In genomic region chr1:82287776-82288325, GRCm38 (mm10) we compare ENCODE assay signal across 9 mouse cellular contexts. TPM values are rescaled to one million over a fixed set of nuclear protein-coding genes. Genes with fewer than 3 reads are reported as not detected.
A peak's percentile ranks its signal among the peaks of the same experiment; 100 is the strongest.
DNase-seq lines count a peak whose midpoint lies in the region; ATAC-seq and TF ChIP-seq lines count a peak whose summit lies in the region.
"Had no signal": no experiment of that assay in that cellular context is flagged by ENCODE, and none has a peak within 500 bp of the region (broad histone marks: within the 10 kb centered on the region; RNA-seq: fewer than 3 reads in every experiment).

No protein-coding gene starts in this region.

- no peak for ATAC-seq in embryonic facial prominence, embryonic 15.5 days (ENCODE audit: insufficient number of reproducible peaks, low FRiP score, low TSS enrichment, low read depth)
- ATAC-seq in heart, embryonic 16.5 days (replicated peaks; ENCODE audit: extremely low read depth, insufficient read depth, low FRiP score): no peak
- no peak for ATAC-seq in liver, embryonic 12.5 days

- no peaks in the 10 kb centered on the region for H3K27me3 ChIP-seq in kidney, adult 2 months (replicated peaks; ENCODE audit: control insufficient read depth, insufficient read depth, low read length)
- no peaks in the 10 kb centered on the region for H3K27me3 ChIP-seq in embryonic facial prominence, embryonic 15.5 days
- no peaks in the 10 kb centered on the region for H3K27me3 ChIP-seq in heart, embryonic 16.5 days (ENCODE audit: control insufficient read depth, insufficient read depth, low read length)
- H3K27me3 ChIP-seq in liver, embryonic 12.5 days (replicated peaks): peaks cover 75% of the 10 kb centered on the region

- peaks cover 7% of the 10 kb centered on the region; the same call in 1 of the 2 replicates for H3K4me1 ChIP-seq in kidney, adult 2 months (ENCODE audit: control insufficient read depth, insufficient read depth, low read length)
- peaks cover 46% of the 10 kb centered on the region for H3K4me1 ChIP-seq in embryonic facial prominence, embryonic 15.5 days
- peaks cover 20% of the 10 kb centered on the region for H3K4me1 ChIP-seq in heart, embryonic 16.5 days (ENCODE audit: control insufficient read depth, insufficient read depth, low read length)
- H3K4me1 ChIP-seq in liver, embryonic 12.5 days: peaks cover 18% of the 10 kb centered on the region

- peak overlapping the region; percentile 49 for H3K4me3 ChIP-seq in kidney, adult 2 months (ENCODE audit: insufficient read depth, low read depth, low read length)
- H3K4me3 ChIP-seq in embryonic facial prominence, embryonic 15.5 days (replicated peaks): peak overlapping the region; percentile 63
- peak overlapping the region; percentile 66 for H3K4me3 ChIP-seq in heart, embryonic 16.5 days (ENCODE audit: low read length)
- H3K4me3 ChIP-seq in liver, embryonic 12.5 days: peak overlapping the region; percentile 30; the same call in 1 of the 2 replicates

- TF ChIP-seq CTCF in kidney, adult 2 months (conservative IDR thresholded peaks at IDR 0.05; ENCODE audit: insufficient read depth, insufficient read length, low read depth, low read length): no peak

- H3K4me2 ChIP-seq in embryonic facial prominence, embryonic 15.5 days (replicated peaks): peak overlapping the region; percentile 69
- H3K4me2 ChIP-seq in heart, embryonic 16.5 days (ENCODE audit: low read depth, low read length): peak overlapping the region; percentile 79
- peak overlapping the region; percentile 32 for H3K4me2 ChIP-seq in liver, embryonic 12.5 days

- no peaks in the 10 kb centered on the region for H3K9me3 ChIP-seq in embryonic facial prominence, embryonic 15.5 days (replicated peaks)
- no peaks in the 10 kb centered on the region for H3K9me3 ChIP-seq in heart, embryonic 16.5 days (replicated peaks; ENCODE audit: control insufficient read depth, low read length)
- no peaks in the 10 kb centered on the region for H3K9me3 ChIP-seq in liver, embryonic 12.5 days (replicated peaks)

- H3K27ac ChIP-seq in kidney, adult 2 months (ENCODE audit: insufficient read depth, low read depth, low read length): no peak overlapping the region
- peak overlapping the region; percentile 73; the same call in 1 of the 2 replicates for H3K27ac ChIP-seq in embryonic facial prominence, embryonic 15.5 days (replicated peaks)
- H3K27ac ChIP-seq in heart, embryonic 16.5 days (ENCODE audit: low read length): peak overlapping the region; percentile 5; the same call in 1 of the 2 replicates
- no peak overlapping the region for H3K27ac ChIP-seq in liver, embryonic 12.5 days

- DNase-seq in kidney, adult 2 months: no peak
- no peak for DNase-seq in kidney, postnatal 14 days
- no peak for DNase-seq in natural killer cell, adult 2 months (ENCODE audit: low spot score in 2 of 2)
- DNase-seq in spleen, adult 12 weeks (ENCODE audit: low spot score): no peak
- DNase-seq in frontal cortex, postnatal 10 days (ENCODE audit: low spot score in 2 of 2): no peak

- H3K36me3 ChIP-seq in kidney, adult 2 months (ENCODE audit: control insufficient read depth, insufficient read depth, low read length): no peaks in the 10 kb centered on the region
- H3K36me3 ChIP-seq in embryonic facial prominence, embryonic 15.5 days: peaks cover 10% of the 10 kb centered on the region; the same call in 1 of the 2 replicates
- H3K36me3 ChIP-seq in heart, embryonic 16.5 days (ENCODE audit: control insufficient read depth, insufficient read depth): no peaks in the 10 kb centered on the region
- peaks cover 16% of the 10 kb centered on the region for H3K36me3 ChIP-seq in liver, embryonic 12.5 days

- TF ChIP-seq POLR2A in kidney, adult 2 months (IDR thresholded peaks at IDR 0.05; ENCODE audit: low read depth, low read length): no peak

- 87% methylated on average over 16 of the region's 16 CpGs for WGBS in kidney, adult 2 months
- WGBS in embryonic facial prominence, embryonic 15.5 days: 84% methylated on average over 16 of the region's 16 CpGs
- WGBS in heart, embryonic 16.5 days: 66% methylated on average over 16 of the region's 16 CpGs
- 75% methylated on average over 16 of the region's 16 CpGs for WGBS in liver, embryonic 12.5 days (ENCODE audit: insufficient replicate concordance)

- H3K9ac ChIP-seq in embryonic facial prominence, embryonic 15.5 days: 0 out of 2 replicates have a peak overlapping the region, but pooled peaks have one; percentile 21
- peak overlapping the region; percentile 90 for H3K9ac ChIP-seq in heart, embryonic 16.5 days (ENCODE audit: low read length)
- H3K9ac ChIP-seq in liver, embryonic 12.5 days: no peak overlapping the region

RNA-seq across cellular contexts. Expression of gene Irs1, which starts 3.4 kb away (rescaled TPM):
- polyA plus RNA-seq in kidney, adult 2 months (2012; rRNA removed): 7.1 and 7.4 TPM in 2 replicates
- polyA plus RNA-seq in embryonic facial prominence, embryonic 15.5 days (2015; fragmentation: Nextera tagmentation; extraction: Ambion mirVana): 10.8 and 12.0 TPM in 2 replicates
- polyA plus RNA-seq in heart, embryonic 16.5 days (2015; fragmentation: Nextera tagmentation; extraction: Ambion mirVana): 8.2 and 9.4 TPM in 2 replicates
- polyA plus RNA-seq in liver, embryonic 12.5 days (2016; fragmentation: Nextera tagmentation; extraction: Ambion mirVana): 1.8 and 1.9 TPM in 2 replicates

RNA-seq across cellular contexts. Expression of gene Rhbdd1, which starts 28.4 kb away (rescaled TPM):
- 12.8 and 13.0 TPM in 2 replicates for polyA plus RNA-seq in kidney, adult 2 months (2012; rRNA removed)
- polyA plus RNA-seq in embryonic facial prominence, embryonic 15.5 days (2015; fragmentation: Nextera tagmentation; extraction: Ambion mirVana): 9.1 and 10.3 TPM in 2 replicates
- polyA plus RNA-seq in heart, embryonic 16.5 days (2015; fragmentation: Nextera tagmentation; extraction: Ambion mirVana): 8.9 and 10.3 TPM in 2 replicates
- polyA plus RNA-seq in liver, embryonic 12.5 days (2016; fragmentation: Nextera tagmentation; extraction: Ambion mirVana): 11.8 and 13.3 TPM in 2 replicates

RNA-seq across cellular contexts. Expression of gene Gm9747, which starts 54.9 kb away (rescaled TPM):
- 0.03 TPM in 1 of 2 replicates, not detected in the other for polyA plus RNA-seq in kidney, adult 2 months (2012; rRNA removed)
- 34.4 and 38.8 TPM in 2 replicates for polyA plus RNA-seq in embryonic facial prominence, embryonic 15.5 days (2015; fragmentation: Nextera tagmentation; extraction: Ambion mirVana)
- polyA plus RNA-seq in heart, embryonic 16.5 days (2015; fragmentation: Nextera tagmentation; extraction: Ambion mirVana): 31.6 and 33.8 TPM in 2 replicates
- polyA plus RNA-seq in liver, embryonic 12.5 days (2016; fragmentation: Nextera tagmentation; extraction: Ambion mirVana): 4.0 and 4.5 TPM in 2 replicates
- polyA plus RNA-seq: erythroblast, embryonic 14.5 days had no signal

Comparison
In these comparisons a context has a peak if more than half of its experiments do, and no peak if none do; other contexts are left out.
1. H3K27ac ChIP-seq: peak in embryonic facial prominence, embryonic 15.5 days (single experiment) and heart, embryonic 16.5 days (single experiment); none in kidney, adult 2 months (single experiment) and liver, embryonic 12.5 days (single experiment).
2. Peak in every context shown above with its lines, with median percentiles within 50 percentile points of each other: H3K4me3 ChIP-seq and H3K4me2 ChIP-seq.